30 mouse cellular contexts compared by ENCODE assay signal in genomic region chr16:88647358-88647846, GRCm38 (mm10). TPM values are rescaled to one million over a fixed set of nuclear protein-coding genes. Genes with fewer than 3 reads are reported as not detected.
"Had no signal": no experiment of that assay in that cellular context is flagged by ENCODE, and none has a peak within 500 bp of the region (broad histone marks: within the 10 kb centered on the region; RNA-seq: fewer than 3 reads in every experiment).

Krtap26-1 (minus strand) TSS chr16:88647796.

- H3K4me2 ChIP-seq: liver, embryonic 13.5 days; midbrain, embryonic 12.5 days had no signal

- DNase-seq: kidney, adult 11 months; kidney, adult 8-10 months; kidney, postnatal 36 days; layer of hippocampus, postnatal 36 days; liver, embryonic 13.5 days; lung, adult 2 months; lung, postnatal 14 days; lung, postnatal 4 days; thymus, adult 18-20 months; thymus, postnatal 36 days had no signal

- H3K27ac ChIP-seq: left cerebral cortex, adult 2 months; liver, embryonic 13.5 days; midbrain, embryonic 12.5 days had no signal

- H3K9me3 ChIP-seq: liver, embryonic 13.5 days; midbrain, embryonic 12.5 days had no signal

- H3K4me3 ChIP-seq: left cerebral cortex, adult 2 months; liver, embryonic 13.5 days; midbrain, embryonic 12.5 days had no signal

- ATAC-seq: midbrain, embryonic 16.5 days had no signal

- H3K4me1 ChIP-seq: liver, embryonic 13.5 days; midbrain, embryonic 12.5 days had no signal

- H3K27me3 ChIP-seq: liver, embryonic 13.5 days; midbrain, embryonic 12.5 days had no signal

- H3K9ac ChIP-seq: liver, embryonic 13.5 days; midbrain, embryonic 12.5 days had no signal

- H3K36me3 ChIP-seq: liver, embryonic 13.5 days; midbrain, embryonic 12.5 days had no signal

RNA-seq across cellular contexts. Expression of gene Krtap26-1, which starts in this region (rescaled TPM):
- total RNA-seq: layer of hippocampus, adult 8-10 months; layer of hippocampus, postnatal 10 days; layer of hippocampus, postnatal 36 days; left cerebral cortex, adult 2 months; left cerebral cortex, postnatal 10 days; left cerebral cortex, postnatal 36 days; liver, adult 2 months; megakaryocyte progenitor cell, adult 5-6 weeks had no signal
- polyA plus RNA-seq: limb, embryonic 11.5 days; limb, embryonic 14.5 days; liver, adult 2 months; liver, embryonic 13.5 days; liver, embryonic 16.5 days; lung, adult 2 months; lung, embryonic 16.5 days; midbrain, embryonic 12.5 days; midbrain, embryonic 16.5 days; neural tube, embryonic 11.5 days; neural tube, embryonic 14.5 days; small intestine, adult 2 months; spleen, adult 2 months; stomach, embryonic 16.5 days; testis, adult 2 months; urinary bladder, adult 2 months had no signal
